18 mouse cellular contexts compared by ENCODE assay signal in genomic region chr5:133675636-133676035, GRCm38 (mm10).
DNase-seq lines count a peak whose midpoint lies in the region; ATAC-seq and TF ChIP-seq lines count a peak whose summit lies in the region.
"Had no signal": no experiment of that assay in that cellular context is flagged by ENCODE, and none has a peak within 500 bp of the region (broad histone marks: within the 10 kb centered on the region; RNA-seq: fewer than 3 reads in every experiment).

No protein-coding gene starts in this region.

- H3K9me3 ChIP-seq in midbrain, embryonic 11.5 days (ENCODE audit: control insufficient read depth, low read length) = no peaks in the 10 kb centered on the region
- H3K9me3 ChIP-seq in midbrain, embryonic 13.5 days = no peaks in the 10 kb centered on the region
- no peaks in the 10 kb centered on the region for H3K9me3 ChIP-seq in forebrain, embryonic 14.5 days (replicated peaks; ENCODE audit: control insufficient read depth, low read length)
- H3K9me3 ChIP-seq: embryonic facial prominence, embryonic 10.5 days; heart, embryonic 13.5 days; hindbrain, embryonic 15.5 days had no signal

- no peak overlapping the region for H3K4me2 ChIP-seq in midbrain, embryonic 11.5 days
- H3K4me2 ChIP-seq in midbrain, embryonic 13.5 days (replicated peaks) = no peak overlapping the region
- no peak overlapping the region for H3K4me2 ChIP-seq in forebrain, embryonic 14.5 days (ENCODE audit: low read length)
- H3K4me2 ChIP-seq: heart, embryonic 13.5 days; hindbrain, embryonic 15.5 days had no signal

- ATAC-seq in midbrain, embryonic 11.5 days (ENCODE audit: low FRiP score) = no peak
- ATAC-seq in midbrain, embryonic 13.5 days = no peak
- peak; percentile 71 for ATAC-seq in forebrain, embryonic 14.5 days
- no peak for ATAC-seq in frontal cortex, adult (ENCODE audit: low TSS enrichment)
- ATAC-seq: intestine, embryonic 16.5 days had no signal

- H3K27me3 ChIP-seq in midbrain, embryonic 11.5 days (ENCODE audit: control insufficient read depth, insufficient read depth, low read length) = no peaks in the 10 kb centered on the region
- H3K27me3 ChIP-seq in midbrain, embryonic 13.5 days = no peaks in the 10 kb centered on the region
- H3K27me3 ChIP-seq in forebrain, embryonic 14.5 days (replicated peaks; ENCODE audit: control insufficient read depth, insufficient read depth, low read length) = no peaks in the 10 kb centered on the region
- H3K27me3 ChIP-seq: hindbrain, embryonic 15.5 days had no signal

- peak; percentile 77 for DNase-seq in midbrain, embryonic 11.5 days (ENCODE audit: low spot score, missing footprints)
- DNase-seq in R1 (ENCODE audit: low read depth, low spot score) (peak; percentile 53), adipocyte (ENCODE audit: low spot score) (no peak)
- peak; percentile 80 for DNase-seq in forebrain, embryonic 14.5 days (ENCODE audit: low spot score)
- no peak for DNase-seq in adrenal gland, postnatal 25 days
- DNase-seq: adrenal gland, postnatal 10 days; cerebellum, adult 2 months; gastrocnemius, adult 2 months; gastrocnemius, postnatal 25 days; heart, postnatal 36 days; kidney, adult 2 months had no signal

- no peak for TF ChIP-seq POLR2A in olfactory bulb, adult 2 months (IDR thresholded peaks at IDR 0.05; ENCODE audit: insufficient read depth, low read depth, low read length)

- no peak overlapping the region for H3K27ac ChIP-seq in midbrain, embryonic 11.5 days (ENCODE audit: low read depth, low read length)
- no peak overlapping the region for H3K27ac ChIP-seq in midbrain, embryonic 13.5 days
- H3K27ac ChIP-seq in forebrain, embryonic 14.5 days (ENCODE audit: low read depth, low read length) = peak overlapping the region; percentile 86
- 0 out of 2 replicates have a peak overlapping the region, but pooled peaks have one; percentile 20 for H3K27ac ChIP-seq in olfactory bulb, adult 2 months (ENCODE audit: insufficient read depth, low read depth, low read length)
- H3K27ac ChIP-seq: embryonic facial prominence, embryonic 10.5 days; gastrocnemius, adult 2 months; heart, embryonic 13.5 days; hindbrain, embryonic 15.5 days had no signal

- TF ChIP-seq CTCF in olfactory bulb, adult 2 months (IDR thresholded peaks at IDR 0.05; ENCODE audit: insufficient read depth, low read depth, low read length) = no peak

- no peaks in the 10 kb centered on the region for H3K36me3 ChIP-seq in midbrain, embryonic 11.5 days (ENCODE audit: control insufficient read depth, insufficient read depth, low read length)
- H3K36me3 ChIP-seq in midbrain, embryonic 13.5 days = no peaks in the 10 kb centered on the region
- H3K36me3 ChIP-seq in forebrain, embryonic 14.5 days (ENCODE audit: control insufficient read depth, insufficient read depth, low read length) = no peaks in the 10 kb centered on the region
- H3K36me3 ChIP-seq: embryonic facial prominence, embryonic 10.5 days; heart, embryonic 13.5 days; hindbrain, embryonic 15.5 days had no signal

- no peak overlapping the region for H3K4me3 ChIP-seq in midbrain, embryonic 11.5 days (ENCODE audit: low read depth, low read length)
- no peak overlapping the region for H3K4me3 ChIP-seq in midbrain, embryonic 13.5 days (replicated peaks)
- H3K4me3 ChIP-seq in forebrain, embryonic 14.5 days (ENCODE audit: low read depth, low read length) = no peak overlapping the region
- H3K4me3 ChIP-seq in olfactory bulb, adult 2 months (ENCODE audit: insufficient read depth, low read depth, low read length) = no peak overlapping the region
- H3K4me3 ChIP-seq: embryonic facial prominence, embryonic 10.5 days; gastrocnemius, adult 2 months; heart, embryonic 13.5 days; hindbrain, embryonic 15.5 days had no signal

- H3K9ac ChIP-seq in midbrain, embryonic 11.5 days (ENCODE audit: low read length) = no peak overlapping the region
- H3K9ac ChIP-seq in midbrain, embryonic 13.5 days (replicated peaks) = no peak overlapping the region
- no peak overlapping the region for H3K9ac ChIP-seq in forebrain, embryonic 14.5 days (ENCODE audit: low read length)
- H3K9ac ChIP-seq: heart, embryonic 13.5 days; hindbrain, embryonic 15.5 days had no signal

- 73% methylated on average over 3 of the region's 3 CpGs for WGBS in midbrain, embryonic 11.5 days
- 55% methylated on average over 3 of the region's 3 CpGs for WGBS in midbrain, embryonic 13.5 days
- WGBS in forebrain, embryonic 14.5 days = 10% methylated on average over 3 of the region's 3 CpGs
- 33% methylated on average over 3 of the region's 3 CpGs for WGBS in olfactory bulb, adult 2 months

- H3K4me1 ChIP-seq in midbrain, embryonic 11.5 days (ENCODE audit: control insufficient read depth, insufficient read depth, low read length) = no peaks in the 10 kb centered on the region
- peaks cover 16% of the 10 kb centered on the region; the same call in 1 of the 2 replicates for H3K4me1 ChIP-seq in midbrain, embryonic 13.5 days (replicated peaks)
- peaks cover 24% of the 10 kb centered on the region for H3K4me1 ChIP-seq in forebrain, embryonic 14.5 days (ENCODE audit: control insufficient read depth, insufficient read depth, low read length)
- peaks cover 20% of the 10 kb centered on the region for H3K4me1 ChIP-seq in olfactory bulb, adult 2 months (ENCODE audit: control insufficient read depth, insufficient read depth, low read length)

Comparison
In these comparisons a context has a peak if more than half of its experiments do, and no peak if none do; other contexts are left out.
1. DNase-seq: peak in midbrain, embryonic 11.5 days (single experiment), R1 (single experiment) and forebrain, embryonic 14.5 days (single experiment); none in adipocyte (single experiment) and adrenal gland, postnatal 25 days (single experiment).
2. H3K27ac ChIP-seq: peak in forebrain, embryonic 14.5 days (single experiment) and olfactory bulb, adult 2 months (single experiment); none in midbrain, embryonic 11.5 days (single experiment) and midbrain, embryonic 13.5 days (single experiment).